Mouse (Mus musculus): Measurements from ENCODE around the gene Dgki. TPM values are rescaled to one million over a fixed set of nuclear protein-coding genes. Genes with fewer than 3 reads are reported as not detected.

The Dgki gene
- polyA plus RNA-seq, 1 experiment from 2014 or later: 0.56 TPM

- Histone ChIP-seq H3K27ac (replicated peaks) (0 out of 2 replicates have a peak overlapping the region, but pooled peaks have one; percentile 30), H3K27me3 (replicated peaks; ENCODE audit: low read depth, poor library complexity, severe bottlenecking) (0 out of 2 replicates have a peak, but pooled peaks cover 4% of the 10 kb centered on the region), H3K4me3 (no peak overlapping the region), H3K9me3 (no peaks in the 10 kb centered on the region), H3K4me1 (peaks cover 27% of the 10 kb centered on the region), H3K36me3 (replicated peaks) (no peaks in the 10 kb centered on the region)
- WGBS: 67% methylated on average over 8 of the region's 8 CpGs
- peak; percentile 22 for DNase-seq (ENCODE audit: low spot score)
Measured at GRCm38 (mm10) chr6:37038444-37038843, 261.5 kb downstream of the Dgki start.

- 0 out of 2 replicates have a peak, but pooled peaks cover 4% of the 10 kb centered on the region for H3K27me3 ChIP-seq (replicated peaks; ENCODE audit: low read depth, poor library complexity, severe bottlenecking)
- H3K4me3 ChIP-seq: no peak overlapping the region
- H3K4me1 ChIP-seq: peaks cover 27% of the 10 kb centered on the region
- peak; percentile 74 for DNase-seq (ENCODE audit: low spot score)
- H3K9me3 ChIP-seq: no peaks in the 10 kb centered on the region
- H3K27ac ChIP-seq (replicated peaks): peak overlapping the region; percentile 27; the same call in 1 of the 2 replicates
- 68% methylated on average over 11 of the region's 11 CpGs for WGBS
- no peaks in the 10 kb centered on the region for H3K36me3 ChIP-seq (replicated peaks)
Measured at GRCm38 (mm10) chr6:37037115-37037908, 262.7 kb downstream of the Dgki start.

DNA sequence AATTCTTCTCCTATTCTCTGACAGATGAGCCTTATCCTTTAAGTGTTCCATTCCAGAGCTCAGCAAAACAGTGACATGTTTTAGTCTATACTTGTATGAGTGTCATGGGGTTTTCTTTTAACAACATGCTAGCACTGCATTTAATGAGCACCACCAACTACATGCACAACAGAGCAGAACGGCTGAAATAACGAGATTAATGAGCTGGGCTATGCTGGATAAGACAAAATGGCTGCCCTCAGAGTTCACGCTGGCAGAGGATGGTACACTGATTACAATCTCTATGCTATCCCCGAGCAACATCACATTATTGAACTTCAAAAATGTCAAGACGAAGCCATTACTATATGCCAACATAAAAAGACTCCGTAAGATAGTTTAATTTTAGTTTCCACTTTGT, 264.3 kb downstream of the Dgki start:
- no peak for DNase-seq (ENCODE audit: low spot score)
- Histone ChIP-seq H3K36me3 (replicated peaks) (no peaks in the 10 kb centered on the region), H3K9me3 (no peaks in the 10 kb centered on the region), H3K27ac (replicated peaks) (no peak overlapping the region), H3K4me1 (peaks cover 27% of the 10 kb centered on the region), H3K4me3 (no peak overlapping the region), H3K27me3 (replicated peaks; ENCODE audit: low read depth, poor library complexity, severe bottlenecking) (0 out of 2 replicates have a peak, but pooled peaks cover 4% of the 10 kb centered on the region)
- WGBS: 86% methylated on average over 6 of the region's 6 CpGs

GRCm38 (mm10) chr6:37030986-37031385, 269.0 kb downstream of the Dgki start:
- Histone ChIP-seq H3K36me3 (replicated peaks) (no peaks in the 10 kb centered on the region), H3K9me3 (no peaks in the 10 kb centered on the region), H3K4me3 (no peak overlapping the region), H3K27me3 (replicated peaks; ENCODE audit: low read depth, poor library complexity, severe bottlenecking) (no peaks in the 10 kb centered on the region), H3K4me1 (peaks cover under 1% of the 10 kb centered on the region; the same call in 1 of the 2 replicates), H3K27ac (replicated peaks) (no peak overlapping the region)
- 92% methylated on average over 1 of the region's 1 CpGs for WGBS
- no peak for DNase-seq (ENCODE audit: low spot score)

DNA sequence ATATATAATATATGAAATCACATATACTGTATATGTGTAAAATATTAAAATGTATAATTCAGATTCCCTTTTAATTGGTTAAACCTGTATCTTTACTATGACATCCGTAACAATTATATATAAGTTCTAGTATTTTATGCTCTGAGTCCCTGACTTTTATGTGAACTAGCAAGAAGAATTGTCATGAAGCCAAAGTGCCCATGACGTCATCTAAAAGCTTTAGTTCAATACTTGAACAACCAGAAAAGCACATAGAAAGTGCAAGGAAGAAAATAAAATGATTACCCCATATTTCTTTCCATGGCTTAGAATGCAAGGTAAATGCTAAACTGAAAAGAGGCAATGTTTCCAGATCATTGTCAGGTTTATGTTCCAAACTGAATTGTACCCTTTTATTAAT, 269.6 kb downstream of the Dgki start:
- no peak overlapping the region for H3K4me3 ChIP-seq
- no peaks in the 10 kb centered on the region for H3K4me1 ChIP-seq
- DNase-seq (ENCODE audit: low spot score): no peak
- H3K27me3 ChIP-seq (replicated peaks; ENCODE audit: low read depth, poor library complexity, severe bottlenecking): no peaks in the 10 kb centered on the region
- 93% methylated on average over 2 of the region's 2 CpGs for WGBS
- no peak overlapping the region for H3K27ac ChIP-seq (replicated peaks)
- H3K36me3 ChIP-seq (replicated peaks): no peaks in the 10 kb centered on the region
- no peaks in the 10 kb centered on the region for H3K9me3 ChIP-seq

DNA sequence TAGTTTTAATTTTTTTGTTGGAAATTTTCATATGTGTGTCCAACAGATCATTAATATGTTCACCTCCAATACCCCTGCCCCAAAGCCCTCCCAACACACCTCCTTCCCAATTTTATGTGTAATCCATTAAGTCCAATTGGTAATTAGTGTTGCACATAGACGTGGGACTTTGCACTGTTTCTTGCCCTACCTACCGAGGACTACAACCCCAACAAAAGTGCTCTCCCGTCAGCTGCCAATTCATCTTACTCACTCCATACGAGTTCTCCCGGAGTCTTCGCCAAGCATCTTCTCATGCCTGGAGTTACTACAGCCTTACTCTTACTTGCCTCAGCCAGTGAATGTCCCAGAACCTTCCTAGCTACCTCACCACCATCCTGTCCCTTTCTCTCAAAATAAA, 271.1 kb downstream of the Dgki start:
- Histone ChIP-seq H3K9me3 (no peaks in the 10 kb centered on the region), H3K36me3 (replicated peaks) (no peaks in the 10 kb centered on the region), H3K27me3 (replicated peaks; ENCODE audit: low read depth, poor library complexity, severe bottlenecking) (no peaks in the 10 kb centered on the region), H3K4me3 (no peak overlapping the region), H3K27ac (replicated peaks) (no peak overlapping the region), H3K4me1 (no peaks in the 10 kb centered on the region)
- no peak for DNase-seq (ENCODE audit: low spot score)
- WGBS: 96% methylated on average over 6 of the region's 6 CpGs

DNA sequence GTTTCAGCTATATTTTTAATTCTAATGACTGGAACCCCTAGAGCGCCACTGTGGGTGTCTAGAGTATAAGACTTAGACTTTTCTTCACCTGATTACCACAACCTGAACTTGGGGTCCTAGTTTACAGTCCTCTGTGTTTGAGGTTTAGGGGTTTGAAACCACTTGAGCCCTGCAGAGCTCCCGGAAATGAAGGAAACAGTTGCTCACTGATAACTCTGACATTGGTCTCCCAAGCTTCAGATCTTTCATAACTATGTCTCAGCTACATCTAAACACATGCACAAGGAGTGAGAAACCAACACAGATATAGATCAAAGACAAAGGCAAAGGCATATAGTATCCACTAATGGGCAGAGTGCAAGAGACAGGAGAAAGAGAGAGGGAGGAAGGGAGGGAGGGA, 271.7 kb downstream of the Dgki start:
- Histone ChIP-seq H3K27ac (replicated peaks) (no peak overlapping the region), H3K36me3 (replicated peaks) (no peaks in the 10 kb centered on the region), H3K4me1 (no peaks in the 10 kb centered on the region), H3K9me3 (no peaks in the 10 kb centered on the region), H3K27me3 (replicated peaks; ENCODE audit: low read depth, poor library complexity, severe bottlenecking) (no peaks in the 10 kb centered on the region), H3K4me3 (no peak overlapping the region)
- DNase-seq (ENCODE audit: low spot score): no peak
- 92% methylated on average over 2 of the region's 2 CpGs for WGBS

GRCm38 (mm10) chr6:37026343-37027243, 273.4 kb downstream of the Dgki start:
- Histone ChIP-seq H3K9me3 (no peaks in the 10 kb centered on the region), H3K4me3 (no peak overlapping the region), H3K36me3 (replicated peaks) (no peaks in the 10 kb centered on the region), H3K27ac (replicated peaks) (no peak overlapping the region), H3K4me1 (no peaks in the 10 kb centered on the region), H3K27me3 (replicated peaks; ENCODE audit: low read depth, poor library complexity, severe bottlenecking) (no peaks in the 10 kb centered on the region)
- 90% methylated on average over 8 of the region's 8 CpGs for WGBS
- no peak for DNase-seq (ENCODE audit: low spot score)

- DNase-seq (ENCODE audit: low spot score): no peak
- H3K36me3 ChIP-seq (replicated peaks): no peaks in the 10 kb centered on the region
- no peaks in the 10 kb centered on the region for H3K9me3 ChIP-seq
- H3K4me1 ChIP-seq: peaks cover 12% of the 10 kb centered on the region
- H3K27ac ChIP-seq (replicated peaks): no peak overlapping the region
- no peaks in the 10 kb centered on the region for H3K27me3 ChIP-seq (replicated peaks; ENCODE audit: low read depth, poor library complexity, severe bottlenecking)
- no peak overlapping the region for H3K4me3 ChIP-seq
Measured at GRCm38 (mm10) chr6:37016046-37016445, 283.9 kb downstream of the Dgki start.

GRCm38 (mm10) chr6:37011597-37011996, 288.4 kb downstream of the Dgki start:
- peaks cover 17% of the 10 kb centered on the region for H3K4me1 ChIP-seq
- WGBS: 90% methylated on average over 2 of the region's 2 CpGs
- no peak for DNase-seq (ENCODE audit: low spot score)
- H3K27me3 ChIP-seq (replicated peaks; ENCODE audit: low read depth, poor library complexity, severe bottlenecking): no peaks in the 10 kb centered on the region
- H3K36me3 ChIP-seq (replicated peaks): no peaks in the 10 kb centered on the region
- H3K9me3 ChIP-seq: no peaks in the 10 kb centered on the region
- H3K4me3 ChIP-seq: no peak overlapping the region
- no peak overlapping the region for H3K27ac ChIP-seq (replicated peaks)

DNA sequence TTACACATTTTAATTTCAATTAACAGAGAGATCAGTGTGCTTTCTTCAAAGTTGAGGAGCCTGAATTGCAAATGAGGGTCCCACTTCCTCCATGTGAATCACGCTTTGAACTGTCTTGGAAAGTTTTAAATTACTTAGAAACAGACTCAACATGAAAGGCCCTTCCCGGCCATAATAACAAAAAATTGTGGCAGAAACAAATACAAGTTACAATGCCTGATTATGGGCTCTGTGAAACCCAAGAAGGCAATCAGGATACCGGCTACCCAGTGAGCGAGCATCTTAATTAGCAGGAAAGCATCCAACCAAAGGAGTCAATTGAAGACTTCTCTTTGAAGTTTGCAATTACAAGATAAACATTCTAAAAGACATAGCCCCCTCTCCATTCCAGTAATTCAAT, 292.4 kb downstream of the Dgki start:
- Histone ChIP-seq H3K36me3 (replicated peaks) (no peaks in the 10 kb centered on the region), H3K27ac (replicated peaks) (no peak overlapping the region), H3K27me3 (replicated peaks; ENCODE audit: low read depth, poor library complexity, severe bottlenecking) (no peaks in the 10 kb centered on the region), H3K9me3 (no peaks in the 10 kb centered on the region), H3K4me3 (no peak overlapping the region), H3K4me1 (peaks cover 10% of the 10 kb centered on the region)
- WGBS: 11% methylated on average over 4 of the region's 4 CpGs
- no peak for DNase-seq (ENCODE audit: low spot score)

GRCm38 (mm10) chr6:37004914-37005313, 295.1 kb downstream of the Dgki start:
- WGBS: 91% methylated on average over 3 of the region's 3 CpGs
- DNase-seq (ENCODE audit: low spot score): no peak
- H3K27me3 ChIP-seq (replicated peaks; ENCODE audit: low read depth, poor library complexity, severe bottlenecking): no peaks in the 10 kb centered on the region
- H3K4me3 ChIP-seq: no peak overlapping the region
- no peaks in the 10 kb centered on the region for H3K36me3 ChIP-seq (replicated peaks)
- H3K27ac ChIP-seq (replicated peaks): no peak overlapping the region
- no peaks in the 10 kb centered on the region for H3K9me3 ChIP-seq
- H3K4me1 ChIP-seq: peaks cover 10% of the 10 kb centered on the region
